Mouse (Mus musculus) MEL (cell line): ENCODE results near the gene Kcp. TPM values are rescaled to one million over a fixed set of nuclear protein-coding genes. Genes with fewer than 3 reads are reported as not detected.

Experiments used
- DNase-seq: peaks from one replicate; pipeline ENCODE4 v3.0.0; 2011; ENCODE audit warnings: low read depth, low spot score
- H3K27ac ChIP-seq: 2 replicates; pipeline ENCODE4 v1.5.1; 2012; ENCODE audit warnings: low read depth, mild to moderate bottlenecking, control low read depth, low read length, moderate library complexity; ENCODE audit not compliant: control insufficient read depth
- H3K27me3 ChIP-seq, 2 experiments: fragments of 150-350 bp in 1 of 2; sonication (generic) in 1 of 2; 2 replicates each; pipeline ENCODE4 v1.6.1; 2012; ENCODE audit warnings: low read length in 2 of 2, mild to moderate bottlenecking in 2 of 2, improper control_type of control experiment in 1 of 2, moderate library complexity in 1 of 2; ENCODE audit not compliant: insufficient read depth in 2 of 2, control insufficient read depth in 1 of 2
- H3K36me3 ChIP-seq, 2 experiments: 2 replicates each; pipeline ENCODE4 v1.6.1; 2012 to 2014; ENCODE audit warnings: low read length in 2 of 2, improper control_type of control experiment in 1 of 2, inconsistent platforms in 1 of 2, mild to moderate bottlenecking in 1 of 2; ENCODE audit not compliant: insufficient read depth in 2 of 2, control insufficient read depth in 1 of 2
- H3K4me1 ChIP-seq, 2 experiments: fragments of 150-350 bp in 1 of 2; sonication (generic) in 1 of 2; 2 replicates each; pipeline ENCODE4 v1.6.1; 2012; ENCODE audit warnings: low read length in 2 of 2, improper control_type of control experiment in 1 of 2, mild to moderate bottlenecking in 1 of 2; ENCODE audit not compliant: insufficient read depth in 2 of 2, control insufficient read depth in 1 of 2
- H3K4me3 ChIP-seq, 2 experiments: fragments of 150-350 bp in 1 of 2; sonication (generic) in 1 of 2; 2 replicates each; pipeline ENCODE4 v1.5.1; 2012; ENCODE audit warnings: low read depth in 2 of 2, low read length in 2 of 2, mild to moderate bottlenecking in 2 of 2, moderate library complexity in 2 of 2, control low read depth in 1 of 2, improper control_type of control experiment in 1 of 2; ENCODE audit not compliant: control insufficient read depth in 1 of 2, insufficient read depth in 1 of 2
- H3K79me2 ChIP-seq: 2 replicates; pipeline ENCODE4 v1.6.1; 2012; ENCODE audit warnings: mild to moderate bottlenecking, low read length, moderate library complexity; ENCODE audit not compliant: control insufficient read depth, poor library complexity, insufficient read depth
- H3K9ac ChIP-seq: 2 replicates; pipeline ENCODE4 v1.6.1; 2012; ENCODE audit warnings: low read depth, mild to moderate bottlenecking, control low read depth, low read length, moderate library complexity; ENCODE audit not compliant: control insufficient read depth, poor library complexity, severe bottlenecking
- H3K9me3 ChIP-seq: fragments of 150-350 bp; sonication (generic); replicated peaks from 2 replicates; pipeline ENCODE4 v1.6.1; 2012; ENCODE audit warnings: mild to moderate bottlenecking, low read length, improper control_type of control experiment, moderate library complexity; ENCODE audit not compliant: insufficient read depth
- BHLHE40 ChIP-seq: IDR thresholded peaks from 2 replicates; pipeline ENCODE4 v1.6.1; 2012; ENCODE audit warnings: low read depth, mild to moderate bottlenecking, inconsistent platforms, low read length, improper control_type of control experiment, borderline replicate concordance
- E2F4 ChIP-seq: IDR thresholded peaks from 2 replicates; pipeline ENCODE4 v1.6.1; 2011; ENCODE audit warnings: low read depth, low read length, improper control_type of control experiment, borderline replicate concordance
- ELF1 ChIP-seq: IDR thresholded peaks from 2 replicates; pipeline ENCODE4 v1.6.1; 2014; ENCODE audit warnings: low read depth, mild to moderate bottlenecking, inconsistent platforms, low read length, improper control_type of control experiment, moderate library complexity
- GATA1 ChIP-seq: IDR thresholded peaks from 2 replicates; pipeline ENCODE4 v1.6.1; 2011; ENCODE audit warnings: low read depth, low read length, improper control_type of control experiment
- HCFC1 ChIP-seq: IDR thresholded peaks from 2 replicates; pipeline ENCODE4 v1.6.1; 2012; ENCODE audit warnings: low read depth, mild to moderate bottlenecking, inconsistent platforms, low read length, improper control_type of control experiment, moderate library complexity
- JUND ChIP-seq: IDR thresholded peaks from 2 replicates; pipeline ENCODE4 v1.6.1; 2011; ENCODE audit warnings: low read depth, mild to moderate bottlenecking, improper control_type of control experiment, low read length
- KAT2A ChIP-seq: conservative IDR thresholded peaks from 2 replicates; pipeline ENCODE4 v1.6.1; 2012; ENCODE audit warnings: low read depth, low read length, improper control_type of control experiment, inconsistent platforms
- MAX ChIP-seq: IDR thresholded peaks from 2 replicates; pipeline ENCODE4 v1.6.1; 2011; ENCODE audit warnings: low read length, improper control_type of control experiment
- MEF2A ChIP-seq: IDR thresholded peaks from 2 replicates; pipeline ENCODE4 v1.6.1; 2014; ENCODE audit warnings: low read depth, mild to moderate bottlenecking, inconsistent platforms, low read length, improper control_type of control experiment; ENCODE audit not compliant: poor library complexity, insufficient replicate concordance, severe bottlenecking; ENCODE audit errors: extremely low read depth
- POLR2A ChIP-seq, 2 experiments: IDR thresholded peaks; 2 replicates each; pipeline ENCODE4 v1.6.1; 2011 to 2012; ENCODE audit warnings: low read length in 2 of 2, mild to moderate bottlenecking in 2 of 2, control low read depth in 1 of 2, improper control_type of control experiment in 1 of 2, low read depth in 1 of 2, moderate library complexity in 1 of 2; ENCODE audit not compliant: control insufficient read depth in 1 of 2, insufficient read depth in 1 of 2, poor library complexity in 1 of 2
- POLR2AphosphoS2 ChIP-seq: IDR thresholded peaks from 2 replicates; pipeline ENCODE4 v1.6.1; 2011; ENCODE audit warnings: low read length, improper control_type of control experiment
- POLR2AphosphoS5 ChIP-seq: IDR thresholded peaks from 2 replicates; pipeline ENCODE4 v1.6.1; 2012; ENCODE audit warnings: low read depth, borderline replicate concordance, mild to moderate bottlenecking, inconsistent platforms, low read length, moderate library complexity, mixed read lengths
- RAD21 ChIP-seq: IDR thresholded peaks from 2 replicates; pipeline ENCODE4 v1.6.1; 2011; ENCODE audit warnings: mild to moderate bottlenecking, low read depth, low read length, improper control_type of control experiment
- RCOR1 ChIP-seq: IDR thresholded peaks from 2 replicates; pipeline ENCODE4 v1.6.1; 2012; ENCODE audit warnings: low read depth, mild to moderate bottlenecking, inconsistent platforms, low read length, improper control_type of control experiment
- SIN3A ChIP-seq: IDR thresholded peaks from 2 replicates; pipeline ENCODE4 v1.6.1; 2012; ENCODE audit warnings: low read length, improper control_type of control experiment, inconsistent platforms
- TCF12 ChIP-seq: IDR thresholded peaks from 2 replicates; pipeline ENCODE4 v1.6.1; 2014; ENCODE audit warnings: low read depth, mild to moderate bottlenecking, inconsistent platforms, low read length, improper control_type of control experiment, moderate library complexity
- UBTF ChIP-seq: IDR thresholded peaks from 2 replicates; pipeline ENCODE4 v1.6.1; 2012; ENCODE audit warnings: low read depth, mild to moderate bottlenecking, inconsistent platforms, low read length, improper control_type of control experiment, moderate library complexity, borderline replicate concordance; ENCODE audit not compliant: insufficient read depth
- USF1 ChIP-seq: IDR thresholded peaks from 2 replicates; pipeline ENCODE4 v1.6.1; 2014; ENCODE audit warnings: low read depth, mild to moderate bottlenecking, inconsistent platforms, low read length, improper control_type of control experiment, moderate library complexity
- ZC3H11A ChIP-seq: IDR thresholded peaks from 2 replicates; pipeline ENCODE4 v1.6.1; 2012; ENCODE audit warnings: low read depth, mild to moderate bottlenecking, inconsistent platforms, low read length, improper control_type of control experiment
- ZKSCAN1 ChIP-seq: IDR thresholded peaks from 2 replicates; pipeline ENCODE4 v1.6.1; 2012; ENCODE audit warnings: low read depth, mild to moderate bottlenecking, inconsistent platforms, low read length, improper control_type of control experiment, moderate library complexity
- ZNF384 ChIP-seq: IDR thresholded peaks from 2 replicates; pipeline ENCODE4 v1.6.1; 2012; ENCODE audit warnings: low read depth, mild to moderate bottlenecking, inconsistent platforms, low read length, improper control_type of control experiment
- polyA plus RNA-seq, 2 experiments: library from polyadenylated mRNA; stranded (reverse) in 1 of 2; unstranded in 1 of 2; fragments of >175 nt in 1 of 2; fragments of >200 nt in 1 of 2; gene quantifications; 2 replicates each; pipeline versions ENCODE4 v1.2.1 to v1.2.4; 2012; ENCODE audit warnings: low replicate concordance in 2 of 2, low read depth in 1 of 2; ENCODE audit not compliant: insufficient read length in 2 of 2, insufficient read depth in 1 of 2, missing spikeins in 1 of 2
- total RNA-seq: library from RNA; depleted of rRNA; stranded (reverse); fragments of 300-350 nt; gene quantifications from 2 replicates; pipeline ENCODE4 v1.2.3, GENCODE M21; 2012

Gene Kcp
- total and polyA plus RNA-seq, 3 experiments, result 1.3 to 6.9 TPM; not detected in 1

- Histone ChIP-seq H3K9ac (no peak overlapping the region), H3K9me3 (no peaks in the 10 kb centered on the region), H3K27ac (no peak overlapping the region), H3K79me2 (no peaks in the 10 kb centered on the region), H3K27me3 (no peaks in the 10 kb centered on the region), H3K4me1 (no peaks in the 10 kb centered on the region), H3K4me3 (no peak overlapping the region), H3K36me3 (peaks cover 7 to 16% of the 10 kb centered on the region in 2 experiments)
- TF ChIP-seq ZC3H11A (no peak), POLR2A (IDR thresholded peaks at IDR 0.05; ENCODE audit: control insufficient read depth in 1 of 2, insufficient read depth in 1 of 2, low read depth in 1 of 2, low read length in 2 of 2, poor library complexity in 1 of 2) (peak in 1 of 2 experiments; percentile 17; a peak in 1 of 4 replicates)
- DNase-seq, result no peak
Observed at GRCm38 (mm10) chr6:29540223-29540622, 32.5 kb upstream of the Kcp start.

DNA sequence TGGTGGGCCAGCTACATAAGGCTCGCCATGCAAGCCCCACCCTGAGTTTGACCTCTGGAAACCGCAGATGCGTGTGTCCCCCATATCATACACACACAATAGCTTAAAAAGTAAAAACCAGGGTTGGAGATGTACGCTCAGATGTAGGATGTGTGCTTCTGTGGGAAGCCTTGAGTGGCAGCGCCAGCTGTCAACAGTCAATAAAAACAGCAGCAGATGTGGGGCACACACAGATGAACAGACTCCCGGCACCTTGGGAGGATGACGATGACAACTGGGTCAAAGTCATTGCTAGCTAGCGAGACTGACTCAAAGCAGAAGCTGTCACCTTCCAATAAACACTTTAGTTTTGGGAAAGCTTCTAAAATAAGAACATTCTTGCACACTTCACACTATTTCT is 31.8 kb upstream of the Kcp start:
- H3K27ac ChIP-seq, result no peak overlapping the region
- no peaks in the 10 kb centered on the region for H3K27me3 ChIP-seq
- H3K4me1 ChIP-seq, result no peaks in the 10 kb centered on the region
- no peak overlapping the region for H3K9ac ChIP-seq
- no peaks in the 10 kb centered on the region for H3K79me2 ChIP-seq
- H3K4me3 ChIP-seq, result no peak overlapping the region
- DNase-seq, result no peak
- TF ChIP-seq POLR2AphosphoS2, result no peak
- no peak for TF ChIP-seq GATA1
- no peak for TF ChIP-seq MEF2A
- TF ChIP-seq E2F4, result no peak
- TF ChIP-seq SIN3A, result no peak
- TF ChIP-seq TCF12, result no peak
- no peak for TF ChIP-seq JUND
- TF ChIP-seq UBTF, result no peak
- no peak for TF ChIP-seq MAX
- no peak for TF ChIP-seq ZKSCAN1
- TF ChIP-seq BHLHE40, result no peak
- TF ChIP-seq RCOR1, result no peak
- no peak for TF ChIP-seq HCFC1
- no peak for TF ChIP-seq USF1
- no peak for TF ChIP-seq POLR2AphosphoS5
- TF ChIP-seq ELF1, result no peak
- no peak for TF ChIP-seq POLR2A (IDR thresholded peaks at IDR 0.05; ENCODE audit: control insufficient read depth in 1 of 2, insufficient read depth in 1 of 2, low read depth in 1 of 2, low read length in 2 of 2, poor library complexity in 1 of 2)
- no peak for TF ChIP-seq RAD21
- TF ChIP-seq KAT2A, result no peak
- no peak for TF ChIP-seq ZNF384
- no peaks in the 10 kb centered on the region for H3K9me3 ChIP-seq
- H3K36me3 ChIP-seq, result peaks cover 7 to 10% of the 10 kb centered on the region in 2 experiments
